Mouse (Mus musculus): ENCODE results near the gene Pde6d. TPM values are rescaled to one million over a fixed set of nuclear protein-coding genes. Genes with fewer than 3 reads are reported as not detected.

The Pde6d gene
- polyA plus RNA-seq, 1 experiment, result 11.2 TPM

- Histone ChIP-seq H3K4me1 (ENCODE audit: control insufficient read depth, insufficient read depth, low read length) (peaks cover 16% of the 10 kb centered on the region), H3K27ac (ENCODE audit: control insufficient read depth, insufficient read depth, low read depth, low read length, poor library complexity) (no peak overlapping the region), H3K4me3 (replicated peaks; ENCODE audit: control insufficient read depth, low read depth, low read length) (no peak overlapping the region)
- TF ChIP-seq CTCF (IDR thresholded peaks at IDR 0.05; ENCODE audit: control insufficient read depth, insufficient read depth, low read length) (peak; percentile 87), POLR2A (IDR thresholded peaks at IDR 0.05; ENCODE audit: borderline replicate concordance, control insufficient read depth, low read depth, low read length) (no peak)
- 0% methylated on average over 4 of the region's 4 CpGs for WGBS
Measured at GRCm38 (mm10) chr1:86501559-86501958, 80.9 kb downstream of the Pde6d start.

GRCm38 (mm10) chr1:86501114-86501532, 81.3 kb downstream of the Pde6d start:
- WGBS, result 19% methylated on average over 6 of the region's 6 CpGs

DNA sequence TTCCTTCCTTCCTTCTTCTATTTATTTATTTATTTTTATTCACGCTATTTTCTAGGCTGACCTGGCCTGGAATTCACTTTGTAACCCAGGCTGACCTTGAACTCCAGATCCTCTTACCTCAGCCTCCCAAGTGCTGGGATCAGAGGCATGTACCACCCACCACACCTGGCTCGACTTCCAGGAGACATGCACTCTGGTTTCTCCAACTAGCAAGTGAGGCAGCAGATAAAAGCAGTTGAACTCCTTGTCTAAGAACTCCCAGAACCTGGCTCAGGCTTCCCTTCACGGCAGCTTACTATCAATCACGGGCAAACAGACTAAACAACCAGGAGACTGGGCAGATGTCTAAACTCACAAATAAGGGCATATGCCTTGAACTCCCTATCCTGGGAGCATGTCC, 81.7 kb downstream of the Pde6d start:
- H3K27ac ChIP-seq (ENCODE audit: control insufficient read depth, insufficient read depth, low read depth, low read length, poor library complexity), result no peak overlapping the region
- TF ChIP-seq CTCF (IDR thresholded peaks at IDR 0.05; ENCODE audit: control insufficient read depth, insufficient read depth, low read length), result no peak
- no peak for TF ChIP-seq POLR2A (IDR thresholded peaks at IDR 0.05; ENCODE audit: borderline replicate concordance, control insufficient read depth, low read depth, low read length)
- no peak overlapping the region for H3K4me3 ChIP-seq (replicated peaks; ENCODE audit: control insufficient read depth, low read depth, low read length)
- H3K4me1 ChIP-seq (ENCODE audit: control insufficient read depth, insufficient read depth, low read length), result peaks cover 16% of the 10 kb centered on the region
- 50% methylated on average over 4 of the region's 4 CpGs for WGBS

More at GRCm38 (mm10) chr1:86501114-86501532, 81.3 kb downstream of the Pde6d start:
- TF ChIP-seq CTCF (IDR thresholded peaks at IDR 0.05; ENCODE audit: control insufficient read depth, insufficient read depth, low read length), result peak; percentile 78
- no peak for TF ChIP-seq POLR2A (IDR thresholded peaks at IDR 0.05; ENCODE audit: borderline replicate concordance, control insufficient read depth, low read depth, low read length)
- Histone ChIP-seq H3K4me1 (ENCODE audit: control insufficient read depth, insufficient read depth, low read length) (peaks cover 16% of the 10 kb centered on the region), H3K4me3 (replicated peaks; ENCODE audit: control insufficient read depth, low read depth, low read length) (no peak overlapping the region), H3K27ac (ENCODE audit: control insufficient read depth, insufficient read depth, low read depth, low read length, poor library complexity) (no peak overlapping the region)

- 14% methylated on average over 3 of the region's 3 CpGs for WGBS
- TF ChIP-seq POLR2A (IDR thresholded peaks at IDR 0.05; ENCODE audit: borderline replicate concordance, control insufficient read depth, low read depth, low read length), result no peak
- TF ChIP-seq CTCF (IDR thresholded peaks at IDR 0.05; ENCODE audit: control insufficient read depth, insufficient read depth, low read length), result peak; percentile 86
- H3K4me3 ChIP-seq (replicated peaks; ENCODE audit: control insufficient read depth, low read depth, low read length), result no peak overlapping the region
- peaks cover 14% of the 10 kb centered on the region for H3K4me1 ChIP-seq (ENCODE audit: control insufficient read depth, insufficient read depth, low read length)
- peak overlapping the region; percentile 47; the same call in 1 of the 2 replicates for H3K27ac ChIP-seq (ENCODE audit: control insufficient read depth, insufficient read depth, low read depth, low read length, poor library complexity)
Measured at GRCm38 (mm10) chr1:86499903-86500302, 82.5 kb downstream of the Pde6d start.

DNA sequence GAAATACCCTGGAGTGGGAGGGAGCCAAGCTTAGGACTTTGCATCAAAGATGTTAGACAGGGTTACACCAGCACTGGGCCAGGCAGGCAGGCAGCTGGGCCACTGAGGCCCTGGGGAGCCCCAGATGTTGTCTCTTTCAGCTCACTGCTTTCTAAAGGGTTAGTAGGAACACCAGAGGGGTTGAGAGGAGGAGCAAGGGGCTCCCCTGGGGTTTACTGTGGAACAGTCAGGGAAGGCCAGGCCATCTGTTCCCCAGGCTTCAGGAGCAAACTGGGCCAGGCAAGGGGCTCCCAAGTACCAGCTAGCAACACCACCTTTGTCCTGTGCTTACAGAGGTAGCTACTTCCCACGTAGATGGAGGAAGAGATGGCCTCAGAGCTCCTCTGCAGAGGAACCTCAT, 83.8 kb downstream of the Pde6d start:
- 33% methylated on average over 1 of the region's 1 CpGs for WGBS
- H3K27ac ChIP-seq (ENCODE audit: control insufficient read depth, insufficient read depth, low read depth, low read length, poor library complexity), result peak overlapping the region; percentile 66
- H3K4me3 ChIP-seq (replicated peaks; ENCODE audit: control insufficient read depth, low read depth, low read length), result no peak overlapping the region
- no peak for TF ChIP-seq POLR2A (IDR thresholded peaks at IDR 0.05; ENCODE audit: borderline replicate concordance, control insufficient read depth, low read depth, low read length)
- no peak for TF ChIP-seq CTCF (IDR thresholded peaks at IDR 0.05; ENCODE audit: control insufficient read depth, insufficient read depth, low read length)
- H3K4me1 ChIP-seq (ENCODE audit: control insufficient read depth, insufficient read depth, low read length), result peaks cover 14% of the 10 kb centered on the region

GRCm38 (mm10) chr1:86497986-86498385, 84.4 kb downstream of the Pde6d start:
- H3K4me1 ChIP-seq (ENCODE audit: control insufficient read depth, insufficient read depth, low read length), result peaks cover 14% of the 10 kb centered on the region
- H3K27ac ChIP-seq (ENCODE audit: control insufficient read depth, insufficient read depth, low read depth, low read length, poor library complexity), result peak overlapping the region; percentile 65
- WGBS, result 53% methylated on average over 3 of the region's 3 CpGs
- H3K4me3 ChIP-seq (replicated peaks; ENCODE audit: control insufficient read depth, low read depth, low read length), result no peak overlapping the region
- TF ChIP-seq POLR2A (IDR thresholded peaks at IDR 0.05; ENCODE audit: borderline replicate concordance, control insufficient read depth, low read depth, low read length) (0 out of 2 replicates have a peak, but pooled peaks have one; percentile 9), CTCF (IDR thresholded peaks at IDR 0.05; ENCODE audit: control insufficient read depth, insufficient read depth, low read length) (no peak)

GRCm38 (mm10) chr1:86497361-86497760, 85.1 kb downstream of the Pde6d start:
- H3K4me1 ChIP-seq (ENCODE audit: control insufficient read depth, insufficient read depth, low read length), result peaks cover 15% of the 10 kb centered on the region
- TF ChIP-seq CTCF (IDR thresholded peaks at IDR 0.05; ENCODE audit: control insufficient read depth, insufficient read depth, low read length), result no peak
- TF ChIP-seq POLR2A (IDR thresholded peaks at IDR 0.05; ENCODE audit: borderline replicate concordance, control insufficient read depth, low read depth, low read length), result no peak
- H3K27ac ChIP-seq (ENCODE audit: control insufficient read depth, insufficient read depth, low read depth, low read length, poor library complexity), result peak overlapping the region; percentile 47
- 75% methylated on average over 5 of the region's 5 CpGs for WGBS
- H3K4me3 ChIP-seq (replicated peaks; ENCODE audit: control insufficient read depth, low read depth, low read length), result no peak overlapping the region

- Histone ChIP-seq H3K27ac (ENCODE audit: control insufficient read depth, insufficient read depth, low read depth, low read length, poor library complexity) (no peak overlapping the region), H3K4me1 (ENCODE audit: control insufficient read depth, insufficient read depth, low read length) (peaks cover 19% of the 10 kb centered on the region), H3K4me3 (replicated peaks; ENCODE audit: control insufficient read depth, low read depth, low read length) (no peak overlapping the region)
- WGBS, result 90% methylated on average over 4 of the region's 4 CpGs
- TF ChIP-seq POLR2A (IDR thresholded peaks at IDR 0.05; ENCODE audit: borderline replicate concordance, control insufficient read depth, low read depth, low read length), result no peak
- no peak for TF ChIP-seq CTCF (IDR thresholded peaks at IDR 0.05; ENCODE audit: control insufficient read depth, insufficient read depth, low read length)
Measured at GRCm38 (mm10) chr1:86496340-86496739, 86.1 kb downstream of the Pde6d start.

GRCm38 (mm10) chr1:86493783-86494182, 88.6 kb downstream of the Pde6d start:
- TF ChIP-seq CTCF (IDR thresholded peaks at IDR 0.05; ENCODE audit: control insufficient read depth, insufficient read depth, low read length) (no peak), POLR2A (IDR thresholded peaks at IDR 0.05; ENCODE audit: borderline replicate concordance, control insufficient read depth, low read depth, low read length) (no peak)
- H3K4me3 ChIP-seq (replicated peaks; ENCODE audit: control insufficient read depth, low read depth, low read length), result no peak overlapping the region
- WGBS, result 93% methylated on average over 3 of the region's 3 CpGs
- no peak overlapping the region for H3K27ac ChIP-seq (ENCODE audit: control insufficient read depth, insufficient read depth, low read depth, low read length, poor library complexity)
- peaks cover 12% of the 10 kb centered on the region; the same call in 1 of the 2 replicates for H3K4me1 ChIP-seq (ENCODE audit: control insufficient read depth, insufficient read depth, low read length)

Other genes with a start within 250 kb of the Pde6d start
- gene Ncl, start 223.2 kb downstream of the Pde6d start, polyA plus RNA-seq (2011; ENCODE audit: insufficient read depth, insufficient read length, low replicate concordance, missing spikeins), result 330 and 503 TPM in 2 replicates
- gene Nmur1, start 156.4 kb downstream of the Pde6d start, polyA plus RNA-seq (2011; ENCODE audit: insufficient read depth, insufficient read length, low replicate concordance, missing spikeins), result not detected in 2 replicates
- gene Tex44, start 156.3 kb downstream of the Pde6d start, polyA plus RNA-seq (2011; ENCODE audit: insufficient read depth, insufficient read length, low replicate concordance, missing spikeins), result not detected in 2 replicates
- 1,145 and 1,395 TPM in 2 replicates for gene Ptma, start 55.9 kb downstream of the Pde6d start, polyA plus RNA-seq (2011; ENCODE audit: insufficient read depth, insufficient read length, low replicate concordance, missing spikeins)
- 7.3 and 19.4 TPM in 2 replicates for gene Cops7b, start 275 bp upstream of the Pde6d start, polyA plus RNA-seq (2011; ENCODE audit: insufficient read depth, insufficient read length, low replicate concordance, missing spikeins)
- gene Nppc, start 87.9 kb upstream of the Pde6d start, polyA plus RNA-seq (2011; ENCODE audit: insufficient read depth, insufficient read length, low replicate concordance, missing spikeins), result not detected in 2 replicates
- gene Dis3l2, start 121.2 kb upstream of the Pde6d start, polyA plus RNA-seq (2011; ENCODE audit: insufficient read depth, insufficient read length, low replicate concordance, missing spikeins), result 2.9 and 7.5 TPM in 2 replicates